Mouse (Mus musculus): ENCODE data around the gene Ttc39b.

DNA sequence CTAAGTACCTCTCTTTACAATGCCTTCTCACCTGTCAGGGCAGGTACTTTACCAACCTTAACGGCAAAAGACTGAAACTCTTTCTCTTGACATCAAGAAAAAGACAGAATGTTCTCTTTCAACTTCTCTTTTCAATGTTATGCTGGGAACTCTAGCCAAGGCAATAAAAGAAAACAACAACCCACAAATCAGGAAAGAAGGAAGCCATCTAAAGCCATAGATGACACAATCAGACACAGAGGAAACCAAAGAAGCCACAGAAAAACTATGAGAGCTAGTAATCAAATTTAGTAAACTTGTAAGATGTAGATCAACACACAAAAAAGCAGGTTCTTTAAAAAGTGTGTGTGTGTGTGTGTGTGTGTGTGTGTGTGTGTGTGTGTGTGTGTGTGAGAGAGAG lies 15.3 kb upstream of the Ttc39b start:
- no peak for TF ChIP-seq CTCF (IDR thresholded peaks at IDR 0.05; ENCODE audit: extremely low read depth, insufficient read length, insufficient replicate concordance, low read depth, low read length)
- no peak for TF ChIP-seq POLR2A (IDR thresholded peaks at IDR 0.05; ENCODE audit: low read depth, low read length)

Measured in small intestine, adult 2 months (tissue).